Mouse (Mus musculus) megakaryocyte, embryonic 14.5 days (primary cell): Measurements from ENCODE around the gene Tnks2.

Experiments
- FLI1 ChIP-seq: IDR thresholded peaks from 2 replicates; pipeline ENCODE4 v1.6.1; 2012; ENCODE audit warnings: low read length, inconsistent platforms, mixed read lengths
- GATA1 ChIP-seq: IDR thresholded peaks from 3 replicates; pipeline ENCODE4 v1.6.1; 2012; ENCODE audit warnings: mixed read lengths, low read length, inconsistent platforms, borderline replicate concordance

DNA sequence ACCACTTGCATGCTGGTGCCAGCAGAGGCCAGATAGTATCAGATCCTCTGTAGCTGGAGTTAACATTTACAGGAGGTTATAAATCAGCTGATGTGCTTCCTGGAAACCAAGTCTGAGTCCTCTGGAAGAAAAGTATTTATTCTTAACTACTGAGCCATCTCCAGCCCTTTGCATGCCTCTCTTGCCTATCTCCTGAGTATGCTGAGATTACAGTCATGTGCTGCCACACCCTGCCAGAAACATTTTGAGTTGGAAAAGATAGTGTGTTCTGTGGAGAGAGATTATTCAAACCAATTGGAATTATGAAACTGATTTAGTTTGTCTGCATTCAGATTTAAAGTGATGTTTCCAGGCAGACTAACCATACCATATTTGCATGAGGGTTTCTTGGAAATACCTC lies 43.3 kb downstream of the Tnks2 start:
- no peak for TF ChIP-seq GATA1
- no peak for TF ChIP-seq FLI1
